Mouse (Mus musculus) kidney, adult 2 months (tissue): ENCODE data around the gene Atg5. TPM values are rescaled to one million over a fixed set of nuclear protein-coding genes. Genes with fewer than 3 reads are reported as not detected.

Experiments used
- DNase-seq: peaks from one replicate; pipeline ENCODE4 v3.0.0; 2021
- H3K27ac ChIP-seq: fragments of 200-500 bp; 2 replicates; pipeline ENCODE4 v1.5.1; 2012; ENCODE audit warnings: low read depth, low read length, control low read depth, inconsistent platforms; ENCODE audit not compliant: insufficient read depth
- H3K27me3 ChIP-seq: fragments of 200-500 bp; replicated peaks from 2 replicates; pipeline ENCODE4 v1.6.1; 2012; ENCODE audit warnings: mild to moderate bottlenecking, moderate library complexity, low read length, inconsistent platforms; ENCODE audit not compliant: control insufficient read depth, insufficient read depth
- H3K36me3 ChIP-seq: fragments of 200-500 bp; 2 replicates; pipeline ENCODE4 v1.6.1; 2012; ENCODE audit warnings: mild to moderate bottlenecking, moderate library complexity, low read length, inconsistent platforms; ENCODE audit not compliant: control insufficient read depth, insufficient read depth
- H3K4me1 ChIP-seq: fragments of 200-500 bp; 2 replicates; pipeline ENCODE4 v1.6.1; 2011; ENCODE audit warnings: low read length; ENCODE audit not compliant: control insufficient read depth, insufficient read depth
- H3K4me3 ChIP-seq: fragments of 200-500 bp; 2 replicates; pipeline ENCODE4 v1.5.1; 2011; ENCODE audit warnings: mild to moderate bottlenecking, low read depth, low read length, control low read depth; ENCODE audit not compliant: insufficient read depth
- CTCF ChIP-seq: fragments of 200-500 bp; conservative IDR thresholded peaks from 2 replicates; pipeline ENCODE4 v1.5.1; 2011; ENCODE audit warnings: low read depth, mild to moderate bottlenecking, control low read depth, low read length, moderate library complexity, mixed read lengths; ENCODE audit not compliant: insufficient read depth, insufficient read length
- POLR2A ChIP-seq: fragments of 200-500 bp; IDR thresholded peaks from one replicate; pipeline ENCODE4 v1.6.1; 2011; ENCODE audit warnings: low read depth, low read length, control low read depth
- WGBS: fragments of 180-500 bp; shearing (Covaris S2); methylation state at CpG from one replicate; pipeline ENCODE4 v1.1.7; 2018; 5-methylcytosine and 5-hydroxymethylcytosine counted together
- polyA plus RNA-seq: library from polyadenylated mRNA; depleted of rRNA; stranded (reverse); fragments of >200 nt; gene quantifications from 2 replicates; pipeline ENCODE4 v1.2.3, GENCODE M21; 2012

Atg5 gene
- polyA plus RNA-seq, 1 experiment = 13.5 TPM

- Histone ChIP-seq H3K4me1 (no peaks in the 10 kb centered on the region), H3K27me3 (no peaks in the 10 kb centered on the region), H3K4me3 (no peak overlapping the region), H3K36me3 (no peaks in the 10 kb centered on the region), H3K27ac (no peak overlapping the region)
- DNase-seq = no peak
- TF ChIP-seq CTCF (no peak), POLR2A (no peak)
- WGBS = 80% methylated on average over 5 of the region's 5 CpGs
Measured at GRCm38 (mm10) chr10:44377821-44378220, 109.7 kb downstream of the Atg5 start.

- H3K36me3 ChIP-seq = no peaks in the 10 kb centered on the region
- no peak for DNase-seq
- no peak overlapping the region for H3K27ac ChIP-seq
- H3K4me1 ChIP-seq = no peaks in the 10 kb centered on the region
- 91% methylated on average over 5 of the region's 5 CpGs for WGBS
- no peak overlapping the region for H3K4me3 ChIP-seq
- no peaks in the 10 kb centered on the region for H3K27me3 ChIP-seq
- TF ChIP-seq POLR2A (no peak), CTCF (no peak)
Measured at GRCm38 (mm10) chr10:44378403-44378802, 110.2 kb downstream of the Atg5 start.

GRCm38 (mm10) chr10:44380476-44381208 lies 112.5 kb downstream of the Atg5 start:
- H3K4me1 ChIP-seq = no peaks in the 10 kb centered on the region
- 57% methylated on average over 20 of the region's 20 CpGs for WGBS
- TF ChIP-seq CTCF = no peak
- no peak for TF ChIP-seq POLR2A
- H3K27me3 ChIP-seq = no peaks in the 10 kb centered on the region
- peak; percentile 55 for DNase-seq
- no peaks in the 10 kb centered on the region for H3K36me3 ChIP-seq
- no peak overlapping the region for H3K27ac ChIP-seq
- H3K4me3 ChIP-seq = peak overlapping the region; percentile 36

GRCm38 (mm10) chr10:44381397-44381796 lies 113.2 kb downstream of the Atg5 start:
- Histone ChIP-seq H3K4me1 (no peaks in the 10 kb centered on the region), H3K4me3 (no peak overlapping the region), H3K27me3 (no peaks in the 10 kb centered on the region), H3K36me3 (no peaks in the 10 kb centered on the region), H3K27ac (no peak overlapping the region)
- 14% methylated on average over 3 of the region's 3 CpGs for WGBS
- no peak for TF ChIP-seq POLR2A
- TF ChIP-seq CTCF = no peak
- DNase-seq = peak; percentile 76

GRCm38 (mm10) chr10:44381948-44382347 lies 113.8 kb downstream of the Atg5 start:
- DNase-seq = no peak
- TF ChIP-seq CTCF (no peak), POLR2A (no peak)
- Histone ChIP-seq H3K36me3 (no peaks in the 10 kb centered on the region), H3K4me1 (no peaks in the 10 kb centered on the region), H3K4me3 (no peak overlapping the region), H3K27me3 (no peaks in the 10 kb centered on the region), H3K27ac (no peak overlapping the region)
- 84% methylated on average over 12 of the region's 12 CpGs for WGBS

- Histone ChIP-seq H3K27me3 (no peaks in the 10 kb centered on the region), H3K4me1 (no peaks in the 10 kb centered on the region), H3K4me3 (no peak overlapping the region), H3K27ac (no peak overlapping the region), H3K36me3 (no peaks in the 10 kb centered on the region)
- TF ChIP-seq POLR2A (no peak), CTCF (no peak)
- 75% methylated on average over 10 of the region's 10 CpGs for WGBS
- no peak for DNase-seq
Measured at GRCm38 (mm10) chr10:44383213-44383612, 115.1 kb downstream of the Atg5 start.

GRCm38 (mm10) chr10:44385227-44385626 lies 117.1 kb downstream of the Atg5 start:
- Histone ChIP-seq H3K27ac (no peak overlapping the region), H3K4me3 (no peak overlapping the region), H3K36me3 (no peaks in the 10 kb centered on the region), H3K4me1 (no peaks in the 10 kb centered on the region), H3K27me3 (no peaks in the 10 kb centered on the region)
- no peak for TF ChIP-seq POLR2A
- no peak for TF ChIP-seq CTCF
- DNase-seq = no peak
- 84% methylated on average over 5 of the region's 5 CpGs for WGBS
